Mouse (Mus musculus): ENCODE measurements around the gene Rnf5. TPM values are rescaled to one million over a fixed set of nuclear protein-coding genes. Genes with fewer than 3 reads are reported as not detected.

The Rnf5 gene
- 10 to 100 TPM; 72.1 to 80.3 TPM for total RNA-seq (2021)
- long read RNA-seq, experiment 1, transcript Rnf5-201 (6 exons, 1,238 nt) = major isoform, 62 of 72 reads
- long read RNA-seq, experiment 1, partial matches to known transcripts = 1 of 72 reads
- long read RNA-seq, experiment 1, other reads (novel, unspliced or antisense) = 9 of 72 reads
- long read RNA-seq, experiment 2, transcript Rnf5-201 (6 exons, 1,238 nt) = major isoform, 109 of 133 reads
- long read RNA-seq, experiment 2, transcript Rnf5-203 (4 exons, 850 nt) = minor isoform, 6 of 133 reads
- long read RNA-seq, experiment 2, partial matches to known transcripts = 1 of 133 reads
- long read RNA-seq, experiment 2, other reads (novel, unspliced or antisense) = 17 of 133 reads

DNA sequence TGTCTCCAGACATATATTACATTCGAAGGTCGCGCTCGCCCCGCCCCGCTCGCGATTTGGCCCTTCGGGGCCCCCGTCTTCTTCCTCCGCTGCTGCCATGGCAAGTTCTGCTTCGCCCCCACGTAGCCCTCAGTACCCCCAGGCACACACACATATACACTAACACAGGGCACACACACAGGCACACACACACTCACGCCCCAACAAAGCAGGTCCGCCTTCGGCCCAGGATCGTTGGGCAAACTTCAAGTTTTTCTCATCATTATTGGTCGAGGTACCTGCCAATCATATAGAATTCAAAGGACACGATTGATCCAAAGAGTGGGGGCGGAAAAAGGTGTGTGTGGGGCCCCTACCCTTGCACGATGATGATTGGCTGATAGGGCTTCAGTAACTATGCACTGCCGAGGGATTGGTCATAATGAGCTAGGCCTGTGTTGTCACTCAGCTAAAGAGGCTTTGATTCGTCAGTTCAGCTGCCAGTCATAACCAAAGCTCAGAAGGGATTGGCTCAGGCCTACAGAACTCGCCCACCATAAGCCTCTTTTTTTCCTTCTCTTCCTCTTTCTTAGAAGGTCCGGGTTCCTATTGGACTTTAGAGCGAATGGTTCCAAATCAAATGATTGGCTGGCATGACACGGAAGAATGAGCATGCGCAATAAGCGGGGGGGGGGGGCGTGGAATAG, at the start of gene Rnf5:
Rnf5 (minus strand) TSS at position 316 of the 686 bp plus-strand sequence.
- H3K4me3 ChIP-seq = peak within 1 kb of the TSS; percentile 91
- TF ChIP-seq CTCF (conservative IDR thresholded peaks at IDR 0.05) = no peak
- DNase-seq (ENCODE audit: low spot score in 2 of 2) = peak; percentile 96 to 100
- H3K27ac ChIP-seq = peak within 1 kb of the TSS; percentile 99

GRCm38 (mm10) chr17:34652985-34653384, 49.5 kb upstream of the Rnf5 start:
- H3K27ac ChIP-seq = peak overlapping the region; percentile 95
- no peak overlapping the region for H3K4me3 ChIP-seq
- no peak for TF ChIP-seq CTCF (conservative IDR thresholded peaks at IDR 0.05)
- DNase-seq (ENCODE audit: low spot score in 2 of 2) = no peak

- H3K4me3 ChIP-seq = no peak overlapping the region
- H3K27ac ChIP-seq = peak overlapping the region; percentile 95
- no peak for TF ChIP-seq CTCF (conservative IDR thresholded peaks at IDR 0.05)
- DNase-seq (ENCODE audit: low spot score in 2 of 2) = no peak
These were observed 49.1 kb upstream of the Rnf5 start for GRCm38 (mm10) chr17:34652546-34652945.

DNA sequence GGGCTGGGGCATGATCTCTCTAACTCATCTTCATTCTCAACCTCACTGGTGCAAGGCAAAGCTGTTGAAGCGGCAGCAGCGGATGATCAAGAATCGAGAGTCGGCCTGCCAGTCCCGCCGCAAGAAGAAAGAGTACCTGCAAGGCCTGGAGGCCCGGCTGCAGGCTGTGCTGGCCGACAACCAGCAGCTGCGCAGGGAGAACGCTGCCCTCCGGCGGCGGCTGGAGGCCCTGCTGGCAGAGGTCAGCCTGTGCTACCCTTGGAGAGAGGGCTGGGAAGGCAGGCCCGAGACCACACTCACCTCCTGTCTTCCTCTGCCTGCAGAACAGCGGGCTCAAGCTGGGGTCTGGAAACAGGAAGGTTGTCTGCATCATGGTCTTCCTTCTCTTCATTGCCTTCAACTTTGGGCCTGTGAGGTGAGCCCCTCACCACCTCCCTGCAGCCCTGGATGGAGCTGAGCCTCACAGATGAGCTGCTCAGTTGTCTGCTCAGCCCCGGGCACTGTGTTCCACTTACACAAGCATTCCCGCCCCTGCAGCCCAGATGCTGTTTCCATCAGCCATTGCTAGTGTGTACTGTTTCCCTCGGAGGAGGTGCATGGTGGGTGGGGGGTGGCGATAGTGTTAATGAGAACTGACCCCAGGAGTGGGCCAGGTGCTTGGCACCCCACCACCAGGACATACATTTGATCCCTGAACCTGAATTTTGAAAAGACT, 48.2 kb upstream of the Rnf5 start:
- DNase-seq (ENCODE audit: low spot score in 2 of 2) = no peak
- Histone ChIP-seq H3K27ac (peak overlapping the region; percentile 95), H3K4me3 (peak overlapping the region; percentile 26)
- TF ChIP-seq CTCF (conservative IDR thresholded peaks at IDR 0.05) = peak; percentile 71

DNA sequence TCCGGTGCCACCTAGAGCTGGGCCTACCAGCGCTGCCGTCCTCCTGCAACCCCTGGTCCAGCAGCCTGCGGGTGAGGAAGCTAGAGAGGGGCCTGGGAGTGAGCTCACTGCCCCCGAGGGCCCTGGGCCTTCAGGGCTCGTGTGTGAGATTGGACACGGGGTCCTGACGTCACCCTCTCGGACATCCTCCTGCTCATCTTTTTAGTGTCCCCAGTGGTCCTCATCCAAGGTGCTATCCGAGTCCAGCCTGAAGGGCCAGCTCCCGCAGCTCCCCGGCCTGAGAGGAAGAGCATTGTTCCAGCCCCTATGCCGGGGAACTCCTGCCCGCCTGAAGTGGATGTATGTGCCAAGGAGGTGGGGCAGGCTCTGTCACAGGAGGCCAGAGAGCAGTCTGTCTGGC, 47.3 kb upstream of the Rnf5 start:
- peak overlapping the region; percentile 26; the same call in 1 of the 2 replicates for H3K4me3 ChIP-seq
- DNase-seq (ENCODE audit: low spot score in 2 of 2) = no peak
- TF ChIP-seq CTCF (conservative IDR thresholded peaks at IDR 0.05) = no peak
- peak overlapping the region; percentile 95 for H3K27ac ChIP-seq

GRCm38 (mm10) chr17:34649106-34649864, 45.8 kb upstream of the Rnf5 start:
- TF ChIP-seq CTCF (conservative IDR thresholded peaks at IDR 0.05) = no peak
- no peak for DNase-seq (ENCODE audit: low spot score in 2 of 2)
- Histone ChIP-seq H3K27ac (peak overlapping the region; percentile 99), H3K4me3 (peak overlapping the region; percentile 99; the same call in 1 of the 2 replicates)

DNA sequence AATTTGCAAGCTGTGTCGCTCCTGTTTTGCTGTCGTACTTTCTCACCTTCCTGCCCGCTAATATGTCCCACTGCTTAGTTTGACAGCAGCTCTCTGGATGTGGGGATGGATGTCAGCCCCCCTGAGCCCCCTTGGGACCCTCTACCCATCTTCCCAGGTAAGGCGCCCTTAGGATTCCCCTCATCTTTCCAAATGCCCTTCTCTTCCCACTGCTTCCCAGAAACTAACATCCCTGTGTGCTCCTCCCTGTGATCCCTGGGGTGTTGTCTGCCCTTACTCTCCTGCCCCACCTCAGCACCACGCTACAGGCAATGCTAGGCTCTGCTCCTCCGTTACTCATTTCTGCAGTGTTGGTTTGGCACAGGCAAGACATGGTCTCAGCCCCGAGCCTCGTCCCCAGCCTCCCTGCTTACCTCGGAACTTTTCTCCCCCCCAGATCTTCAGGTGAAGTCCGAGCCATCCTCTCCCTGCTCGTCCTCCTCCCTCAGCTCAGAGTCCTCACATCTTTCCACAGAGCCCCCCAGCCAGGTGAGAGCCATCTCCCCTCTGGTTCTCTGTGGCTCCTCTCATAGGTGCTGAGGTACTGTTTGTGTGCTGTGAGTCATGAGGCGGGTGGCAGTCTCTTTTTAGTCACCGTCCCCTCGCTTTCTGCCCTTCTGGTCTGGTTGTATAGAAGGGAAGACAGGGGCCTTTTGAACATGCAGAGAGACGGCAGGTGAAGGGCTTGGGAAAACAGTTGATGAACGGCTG, 44.8 kb upstream of the Rnf5 start:
- DNase-seq (ENCODE audit: low spot score in 2 of 2) = no peak
- no peak for TF ChIP-seq CTCF (conservative IDR thresholded peaks at IDR 0.05)
- Histone ChIP-seq H3K4me3 (peak overlapping the region; percentile 99), H3K27ac (peak overlapping the region; percentile 99)

DNA sequence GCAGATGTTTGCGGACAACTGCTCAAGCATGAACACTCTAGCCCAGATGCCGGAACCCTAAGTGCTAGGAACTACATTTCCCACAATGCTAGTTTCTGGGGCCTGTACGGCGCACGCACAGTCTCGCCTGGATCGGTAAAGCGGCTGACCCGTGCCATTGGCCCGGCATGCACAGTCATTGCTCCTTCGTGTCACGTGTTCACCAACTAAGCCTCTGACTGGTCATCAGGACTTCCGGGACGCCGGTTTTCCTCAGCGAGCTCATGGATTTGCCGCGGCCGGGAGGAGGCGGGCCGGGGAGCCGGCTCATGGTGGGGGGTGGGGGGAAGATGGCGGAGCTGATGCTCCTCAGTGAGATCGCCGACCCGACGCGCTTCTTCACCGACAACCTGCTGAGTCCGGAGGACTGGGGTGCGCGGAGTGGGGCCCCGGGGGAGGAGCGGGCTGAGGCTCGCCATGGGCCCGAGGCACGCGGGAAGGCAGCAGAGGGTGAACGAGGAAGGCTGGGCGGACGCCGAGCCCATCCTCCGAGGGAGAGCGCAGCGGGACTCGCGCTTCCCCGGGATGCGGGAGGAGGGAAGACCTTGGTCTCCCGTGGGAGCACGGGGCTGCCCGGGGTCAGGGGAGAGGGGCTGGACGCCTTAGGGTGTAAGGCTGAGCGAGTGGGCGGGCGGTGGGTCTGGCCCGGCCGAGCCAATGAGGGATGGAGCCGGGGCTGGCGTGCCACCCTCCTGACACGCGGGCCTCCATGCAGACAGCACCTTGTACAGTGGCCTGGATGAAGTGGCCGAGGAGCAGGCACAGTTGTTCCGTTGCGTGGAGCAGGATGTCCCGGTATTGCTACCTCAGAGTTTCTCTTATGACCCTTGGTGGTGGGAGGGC, 43.7 kb upstream of the Rnf5 start, which contains the start of gene Atf6b:
Atf6b (plus strand) TSS at position 241 of the 882 bp plus-strand sequence.
- DNase-seq (ENCODE audit: low spot score in 2 of 2) = peak; percentile 92 to 98
- H3K27ac ChIP-seq = peak within 1 kb of the TSS; percentile 99
- no peak for TF ChIP-seq CTCF (conservative IDR thresholded peaks at IDR 0.05)
- peak within 1 kb of the TSS; percentile 99 for H3K4me3 ChIP-seq

DNA sequence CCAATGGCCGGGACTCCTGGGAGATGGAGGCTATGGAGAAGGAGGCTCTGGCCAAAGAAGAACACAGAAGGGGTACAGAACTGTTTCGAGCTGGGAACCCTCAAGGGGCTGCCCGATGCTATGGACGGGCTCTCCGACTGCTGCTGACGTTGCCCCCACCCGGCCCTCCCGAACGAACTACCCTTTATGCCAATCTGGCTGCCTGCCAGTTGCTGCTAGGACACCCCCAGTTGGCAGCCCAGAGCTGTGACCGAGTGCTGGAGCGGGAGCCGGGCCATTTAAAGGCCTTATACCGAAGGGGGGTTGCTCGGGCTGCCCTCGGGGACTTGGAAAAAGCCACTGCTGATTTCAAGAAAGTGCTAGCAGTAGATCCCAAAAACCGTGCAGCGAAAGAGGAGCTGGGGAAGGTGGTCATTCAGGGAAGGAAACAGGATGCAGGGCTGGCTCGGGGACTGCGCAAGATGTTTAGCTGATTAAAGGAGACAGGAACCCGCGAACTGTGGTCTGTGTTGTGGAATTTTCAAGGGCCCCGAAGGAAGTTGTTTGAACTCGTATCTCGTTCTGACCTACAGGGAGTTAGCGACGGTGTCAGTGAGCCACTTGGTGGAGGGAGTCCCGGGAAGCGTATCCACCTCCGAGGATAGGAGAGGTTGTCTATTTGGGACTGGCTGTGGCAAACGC, 42.5 kb upstream of the Rnf5 start:
- Histone ChIP-seq H3K27ac (peak overlapping the region; percentile 9; the same call in 1 of the 2 replicates), H3K4me3 (peak overlapping the region; percentile 76)
- TF ChIP-seq CTCF (conservative IDR thresholded peaks at IDR 0.05) = no peak
- DNase-seq (ENCODE audit: low spot score in 2 of 2) = no peak

DNA sequence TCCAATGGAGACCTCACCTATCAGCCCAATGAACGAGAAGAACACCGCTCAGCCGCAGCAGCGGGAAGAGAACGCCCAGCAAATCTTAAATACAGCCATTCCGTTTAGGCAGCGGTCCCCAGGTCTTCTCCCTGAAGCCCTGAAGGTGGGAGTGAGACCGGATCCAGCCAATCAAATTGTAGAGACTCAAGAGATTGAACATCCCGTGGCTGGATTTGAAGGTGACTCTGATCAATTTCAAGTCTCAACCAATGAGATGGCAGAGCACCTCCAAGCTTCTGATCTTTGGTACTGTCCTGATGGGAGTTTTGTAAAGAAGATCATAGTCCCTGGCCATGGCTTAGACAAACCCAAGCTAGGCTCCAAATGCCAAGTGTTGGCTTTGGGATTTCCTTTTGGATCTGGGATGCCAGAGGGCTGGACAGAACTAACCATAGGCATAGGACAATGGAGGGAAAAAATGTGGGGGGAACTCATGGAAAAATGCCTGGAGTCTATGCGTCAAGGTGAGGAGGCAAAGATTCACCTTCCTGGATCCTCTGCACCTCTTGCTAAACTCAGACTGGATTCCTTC, 41.9 kb upstream of the Rnf5 start:
- DNase-seq (ENCODE audit: low spot score in 2 of 2) = no peak
- Histone ChIP-seq H3K27ac (peak overlapping the region; percentile 91), H3K4me3 (peak overlapping the region; percentile 76)
- TF ChIP-seq CTCF (conservative IDR thresholded peaks at IDR 0.05) = no peak

Measured in layer of hippocampus, adult 2 months (tissue).